Mouse (Mus musculus): ENCODE results near the gene Ttc29. TPM values are rescaled to one million over a fixed set of nuclear protein-coding genes. Genes with fewer than 3 reads are reported as not detected.
A peak's percentile ranks its signal among the peaks of the same experiment; 100 is the strongest.

Gene Ttc29
- total RNA-seq, 2 experiments from 2014 or later: 0.16 TPM; not detected in 1

DNA sequence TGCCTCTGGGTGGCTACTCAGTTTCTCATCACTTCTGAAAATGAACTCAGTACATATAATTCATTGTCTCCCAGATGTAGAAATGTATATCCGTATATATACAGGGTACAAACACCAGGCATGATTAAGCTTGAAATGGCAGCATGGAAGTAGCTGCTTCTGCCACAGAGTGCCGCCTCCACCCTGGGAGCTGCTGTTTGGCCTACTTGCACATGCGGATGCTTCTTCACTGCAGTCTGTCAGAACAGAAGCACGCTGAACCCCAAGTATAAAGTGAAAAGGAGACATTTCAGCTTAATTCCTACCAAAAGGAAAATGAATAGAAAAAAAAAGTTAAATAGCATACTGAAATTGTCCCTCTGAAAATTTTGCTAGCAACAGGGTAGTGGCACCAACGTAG is 141.7 kb downstream of the Ttc29 start:
- DNase-seq (ENCODE audit: low spot score in 2 of 2): peak; percentile 11 to 58
- intact Hi-C loops (cut with DNase I): no loop called here

GRCm38 (mm10) chr8:78390756-78391155 is 177.7 kb downstream of the Ttc29 start:
- intact Hi-C loops (cut with DNase I): no loop called here
- DNase-seq (ENCODE audit: low spot score in 2 of 2): no peak

- intact Hi-C loops (cut with DNase I): no loop called here
- DNase-seq (ENCODE audit: low spot score in 2 of 2): no peak
Observed at GRCm38 (mm10) chr8:78419272-78419671, 206.2 kb downstream of the Ttc29 start.

- no peak for DNase-seq (ENCODE audit: low spot score in 2 of 2)
- intact Hi-C loops (cut with DNase I): no loop called here
Observed at GRCm38 (mm10) chr8:78420101-78420503, 207.0 kb downstream of the Ttc29 start.

DNA sequence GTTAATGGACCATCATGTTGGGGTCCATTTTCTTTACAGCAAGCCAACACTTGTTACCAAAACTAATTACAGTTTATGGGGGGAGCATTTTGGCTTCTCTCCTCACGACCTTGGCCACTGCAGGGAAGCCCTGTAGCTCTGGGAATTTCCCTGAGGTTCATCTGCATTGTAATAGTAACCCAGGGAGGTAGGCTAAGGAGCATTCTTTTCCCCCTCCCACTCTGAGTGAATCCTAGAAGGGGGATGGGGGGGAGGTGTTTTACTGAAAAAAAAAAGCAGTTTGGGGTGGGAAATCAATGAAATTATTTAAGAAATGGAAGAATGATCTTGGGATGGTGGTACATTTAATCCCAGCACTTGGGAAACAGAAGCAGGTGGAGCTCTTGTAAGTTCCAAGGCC is 210.8 kb downstream of the Ttc29 start:
- DNase-seq (ENCODE audit: low spot score in 2 of 2): no peak
- intact Hi-C loops (cut with DNase I): no loop called here

DNA sequence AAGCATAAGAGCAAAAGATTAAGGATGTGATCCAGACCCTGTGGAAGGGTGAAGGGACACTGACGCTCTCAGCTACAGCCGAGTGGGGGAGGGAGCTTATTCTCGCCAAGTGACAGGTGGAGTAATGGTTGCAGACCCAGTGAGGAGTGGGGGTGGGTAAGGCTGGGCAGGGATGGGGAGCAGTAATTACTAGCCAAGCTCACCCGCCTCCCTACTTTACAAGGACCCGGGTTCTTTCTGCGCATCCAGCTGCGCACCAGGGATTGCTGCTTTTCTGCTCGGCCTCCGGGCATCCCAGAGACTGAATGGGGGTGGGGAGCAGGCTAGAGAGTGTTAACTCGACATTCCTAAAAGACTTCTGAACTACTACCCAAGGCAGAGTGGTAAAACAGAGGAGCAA is 213.4 kb downstream of the Ttc29 start:
- DNase-seq (ENCODE audit: low spot score in 2 of 2): no peak
- intact Hi-C loops (cut with DNase I): no loop called here

- intact Hi-C loops (cut with DNase I): no loop called here
Observed at GRCm38 (mm10) chr8:78426875-78427768, 214.0 kb downstream of the Ttc29 start.

GRCm38 (mm10) chr8:78427769-78428130 is 214.7 kb downstream of the Ttc29 start:
- intact Hi-C loops (cut with DNase I): no loop called here
- no peak for DNase-seq (ENCODE audit: low spot score in 2 of 2)

More at GRCm38 (mm10) chr8:78426875-78427768, 214.0 kb downstream of the Ttc29 start:
- DNase-seq (ENCODE audit: low spot score in 2 of 2): no peak

GRCm38 (mm10) chr8:78428148-78428547 is 215.1 kb downstream of the Ttc29 start:
- DNase-seq (ENCODE audit: low spot score in 2 of 2): no peak
- intact Hi-C loops (cut with DNase I): no loop called here

- intact Hi-C loops (cut with DNase I): no loop called here
- DNase-seq (ENCODE audit: low spot score in 2 of 2): no peak
Observed at GRCm38 (mm10) chr8:78431356-78431755, 218.3 kb downstream of the Ttc29 start.

DNA sequence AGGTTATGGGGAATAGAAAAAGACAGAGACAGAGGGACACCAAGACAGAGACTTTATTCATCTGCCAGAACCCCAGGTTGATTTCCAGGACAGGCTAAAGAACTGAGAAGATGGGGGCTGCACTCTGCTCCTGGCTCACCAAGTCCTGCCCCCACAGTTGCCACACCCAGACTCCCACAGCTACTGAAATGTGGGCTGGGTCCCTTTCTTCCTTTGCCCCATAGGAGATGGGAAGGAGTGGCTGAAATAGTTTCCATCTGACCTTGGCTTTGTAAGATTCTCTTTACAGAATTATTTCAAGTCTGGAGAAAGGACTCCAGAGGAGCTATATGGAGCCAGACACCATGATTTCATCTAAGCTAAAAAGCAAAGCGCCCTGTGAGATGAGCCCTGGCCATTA is 219.4 kb downstream of the Ttc29 start:
- intact Hi-C loops (cut with DNase I): no loop called here
- no peak for DNase-seq (ENCODE audit: low spot score in 2 of 2)

DNA sequence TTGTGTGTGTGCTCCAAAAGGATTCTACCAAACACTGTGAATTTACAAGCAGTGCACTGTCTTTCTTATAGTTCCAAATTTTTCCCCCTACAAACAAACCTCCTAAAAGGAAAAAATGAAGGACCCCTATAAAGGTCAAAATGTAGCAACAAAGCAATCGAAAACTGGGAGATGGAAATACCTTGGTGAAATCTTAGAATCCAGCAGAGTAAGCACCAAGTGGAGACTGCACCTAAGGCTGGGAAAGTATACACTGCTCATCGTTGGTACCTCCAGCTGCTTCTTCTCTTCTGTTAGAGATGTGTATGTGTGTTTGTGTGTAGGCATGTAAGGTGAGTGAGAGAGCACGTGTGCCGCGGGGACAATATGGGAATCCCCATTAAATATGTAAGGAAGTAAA is 220.2 kb downstream of the Ttc29 start:
- intact Hi-C loops (cut with DNase I): no loop called here
- DNase-seq (ENCODE audit: low spot score in 2 of 2): no peak

- DNase-seq (ENCODE audit: low spot score in 2 of 2): no peak
- intact Hi-C loops (cut with DNase I): no loop called here
Observed at GRCm38 (mm10) chr8:78434340-78434739, 221.2 kb downstream of the Ttc29 start.

DNA sequence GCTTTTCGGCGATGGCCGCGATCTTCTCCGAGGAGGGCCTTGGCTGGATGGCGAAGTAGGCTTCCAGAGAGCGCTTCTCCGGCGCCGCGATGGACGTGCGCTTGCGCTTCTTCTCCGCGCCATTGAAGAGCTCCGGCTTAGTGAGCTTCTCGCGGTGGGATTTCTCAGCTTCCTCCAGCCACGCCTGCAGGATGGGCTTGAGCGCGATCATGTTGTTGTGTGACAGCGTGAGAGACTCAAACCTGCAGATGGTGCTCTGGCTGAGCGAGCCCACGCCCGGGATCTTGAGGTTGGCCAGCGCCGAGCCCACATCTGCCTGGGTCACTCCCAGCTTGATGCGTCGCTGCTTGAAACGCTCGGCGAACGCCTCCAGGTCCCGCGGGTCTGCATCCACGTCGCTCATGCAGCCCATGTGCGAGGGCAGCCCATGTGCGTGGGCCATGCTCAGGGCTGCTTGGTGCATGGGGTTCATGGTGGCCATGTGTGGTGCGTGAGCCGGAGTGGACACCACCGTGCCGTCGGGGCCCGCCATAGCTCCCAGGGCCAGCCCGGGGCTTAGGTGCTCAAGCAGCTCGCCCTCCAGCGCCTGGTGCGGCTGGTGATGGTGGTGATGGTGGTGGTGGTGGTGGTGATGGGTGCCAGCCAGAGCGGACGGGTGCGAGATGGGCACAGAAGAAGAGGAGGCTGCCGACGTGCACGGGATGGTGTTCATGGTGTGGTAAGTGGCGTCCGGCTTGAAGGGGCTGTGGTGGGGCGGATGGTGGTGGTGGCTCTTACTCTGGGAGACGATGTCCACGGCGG is 221.9 kb downstream of the Ttc29 start:
- intact Hi-C loops (cut with DNase I): no loop called here
- DNase-seq (ENCODE audit: low spot score in 2 of 2): no peak

GRCm38 (mm10) chr8:78435624-78435960 is 222.5 kb downstream of the Ttc29 start:
- DNase-seq (ENCODE audit: low spot score in 2 of 2): no peak
- intact Hi-C loops (cut with DNase I): no loop called here

- intact Hi-C loops (cut with DNase I): no loop called here
- peak; percentile 26 to 37 for DNase-seq (ENCODE audit: low spot score in 2 of 2)
Observed at GRCm38 (mm10) chr8:78436071-78436651, 223.1 kb downstream of the Ttc29 start, which contains the start of gene Pou4f2. Pou4f2 (minus strand) TSS chr8:78436645.

GRCm38 (mm10) chr8:78436661-78437060 is 223.6 kb downstream of the Ttc29 start:
- intact Hi-C loops (cut with DNase I): no loop called here
- DNase-seq (ENCODE audit: low spot score in 2 of 2): no peak

DNA sequence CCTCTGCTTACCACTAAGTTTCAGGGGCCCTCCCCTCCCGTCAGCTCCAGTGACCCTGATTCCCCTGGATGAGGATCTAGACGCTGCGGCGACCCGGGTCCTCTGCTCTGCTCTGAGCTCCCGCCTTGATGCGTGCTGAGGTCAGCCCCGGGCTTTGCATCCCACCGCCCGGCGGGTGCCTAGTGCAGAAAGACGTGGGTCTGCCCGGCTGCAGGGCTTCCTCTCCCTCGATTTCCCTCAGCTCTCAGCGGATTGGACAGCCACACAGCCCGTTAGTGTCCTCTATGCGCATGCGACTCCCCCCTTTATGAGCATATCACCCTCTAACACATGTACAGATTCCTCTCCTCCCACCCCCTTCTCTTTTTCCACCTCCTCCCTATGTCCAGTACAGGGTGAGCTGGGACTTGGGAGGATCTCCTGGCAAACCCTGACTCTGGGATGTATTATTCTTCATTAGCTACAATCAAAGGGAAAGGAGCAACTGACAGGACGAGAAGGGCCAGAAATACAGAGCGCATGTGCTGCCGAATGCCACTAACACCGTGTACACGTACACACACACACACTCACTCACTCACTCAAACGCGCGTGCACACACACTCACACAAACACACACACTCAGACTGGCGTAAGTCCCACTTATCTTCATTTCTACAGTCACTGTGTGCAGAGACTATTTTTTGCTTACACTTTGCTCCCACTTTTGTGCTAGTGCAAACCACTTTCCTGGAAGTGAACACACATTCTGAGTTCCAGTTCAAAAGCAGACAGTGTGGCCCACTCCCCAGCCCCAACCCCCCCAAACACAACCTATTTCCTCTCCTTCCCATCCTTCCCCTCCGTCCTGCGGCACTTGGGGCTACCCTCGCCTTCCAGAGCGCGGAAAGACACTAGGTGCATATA is 224.3 kb downstream of the Ttc29 start:
- no peak for DNase-seq (ENCODE audit: low spot score in 2 of 2)
- intact Hi-C loops (cut with DNase I): no loop called here

GRCm38 (mm10) chr8:78438121-78438520 is 225.0 kb downstream of the Ttc29 start:
- DNase-seq (ENCODE audit: low spot score in 2 of 2): no peak
- intact Hi-C loops (cut with DNase I): no loop called here
